Mouse (Mus musculus): ENCODE measurements around the gene Stap2.
A peak's percentile ranks its signal among the peaks of the same experiment; 100 is the strongest.

Stap2 gene

DNA sequence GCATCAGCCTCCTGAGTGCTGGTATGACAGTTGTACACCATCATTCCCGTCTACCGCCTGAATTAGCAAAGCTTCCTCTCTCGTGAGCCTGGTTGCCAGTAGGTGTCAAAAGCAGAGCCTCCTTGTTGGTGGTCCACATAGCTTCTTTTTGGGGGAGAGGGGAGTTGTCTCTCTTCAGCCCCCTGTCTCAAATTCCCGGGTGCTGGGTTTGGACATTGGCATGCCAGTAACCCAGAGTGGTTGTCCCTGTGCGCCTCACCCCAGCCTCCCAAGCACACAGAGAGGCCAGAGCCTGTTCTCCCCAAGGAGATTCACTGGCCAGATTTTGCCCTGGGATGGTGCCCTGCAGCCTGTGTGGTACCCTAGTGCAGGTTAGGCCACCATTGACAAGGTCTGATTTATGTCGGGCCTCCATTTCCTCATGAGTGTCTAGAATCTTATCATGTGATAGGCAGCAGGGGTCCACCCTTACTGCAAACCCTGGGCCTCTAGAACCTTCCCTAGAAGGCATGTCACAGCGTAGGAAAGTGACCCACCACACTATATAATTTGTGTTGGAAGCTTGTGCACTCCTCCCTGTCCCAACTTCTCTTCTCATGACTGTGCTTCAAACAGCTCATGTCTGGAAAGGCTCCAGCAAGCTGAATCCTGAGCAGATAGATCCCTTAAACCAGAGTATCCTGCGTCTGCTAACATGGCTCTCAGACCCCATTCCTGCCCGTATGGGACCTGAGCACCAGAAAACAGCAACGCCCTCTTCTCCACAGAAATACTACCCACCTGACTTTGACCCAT, 45.2 kb downstream of the Stap2 start:
- no peak for DNase-seq (ENCODE audit: low read depth)

DNA sequence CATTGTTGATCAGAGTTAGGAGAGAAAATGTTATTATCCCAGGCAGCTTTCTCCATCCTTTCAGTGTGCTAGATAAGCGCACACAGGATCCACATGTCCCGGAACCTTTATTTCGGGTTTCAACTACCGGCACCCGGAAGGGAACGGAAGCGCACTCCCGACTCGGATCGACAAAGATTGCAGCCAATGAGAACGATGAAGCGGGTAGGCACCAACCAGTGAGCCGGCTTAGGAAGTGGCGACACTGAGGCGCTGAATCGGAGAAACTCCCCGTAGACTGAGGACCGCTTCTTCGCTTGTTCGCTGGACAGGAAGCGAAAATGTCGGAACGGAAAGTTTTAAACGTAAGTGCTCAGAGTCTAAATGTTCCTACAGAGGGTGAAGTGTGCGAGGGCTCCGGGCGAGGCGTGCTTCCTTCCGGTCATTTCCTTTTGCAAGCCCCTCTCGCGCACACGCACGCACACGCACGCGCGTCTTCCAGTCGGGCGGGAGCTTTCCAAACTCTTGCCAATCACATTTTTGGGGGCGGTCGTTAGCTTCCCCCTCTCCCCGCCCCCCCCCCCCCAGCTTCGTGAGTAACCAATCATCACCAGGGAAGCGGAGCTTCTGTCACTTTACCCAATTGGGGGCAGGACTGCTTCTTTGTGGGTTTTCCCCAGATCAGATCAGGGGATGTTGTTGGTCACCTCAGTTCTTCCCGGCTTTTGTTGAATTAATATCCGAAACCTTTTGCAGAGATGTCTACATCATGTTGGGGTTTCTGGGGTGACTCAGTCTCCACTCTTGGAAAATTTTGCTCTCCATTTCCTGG, 46.3 kb downstream of the Stap2 start, which contains the start of gene Yju2:
TSS of gene Yju2 (plus strand) at position 182 of the 811 bp plus-strand sequence.
- DNase-seq (ENCODE audit: low read depth): peak; percentile 98

DNA sequence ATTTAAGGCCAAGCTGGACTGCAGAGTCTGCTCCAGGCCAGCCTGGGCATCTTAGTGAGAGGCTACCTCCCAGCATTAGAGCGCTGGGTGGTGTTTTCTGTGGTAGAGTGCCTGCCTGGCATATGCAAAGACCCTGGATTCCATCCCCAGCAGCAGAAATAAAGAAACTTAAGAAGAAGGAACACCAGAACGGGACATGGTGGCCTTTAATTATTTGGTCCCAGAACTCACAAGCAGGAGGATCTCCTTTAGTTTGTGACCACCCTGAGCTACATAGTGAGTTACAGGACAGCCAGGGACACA, 46.8 kb downstream of the Stap2 start:
- no peak for DNase-seq (ENCODE audit: low read depth)

DNA sequence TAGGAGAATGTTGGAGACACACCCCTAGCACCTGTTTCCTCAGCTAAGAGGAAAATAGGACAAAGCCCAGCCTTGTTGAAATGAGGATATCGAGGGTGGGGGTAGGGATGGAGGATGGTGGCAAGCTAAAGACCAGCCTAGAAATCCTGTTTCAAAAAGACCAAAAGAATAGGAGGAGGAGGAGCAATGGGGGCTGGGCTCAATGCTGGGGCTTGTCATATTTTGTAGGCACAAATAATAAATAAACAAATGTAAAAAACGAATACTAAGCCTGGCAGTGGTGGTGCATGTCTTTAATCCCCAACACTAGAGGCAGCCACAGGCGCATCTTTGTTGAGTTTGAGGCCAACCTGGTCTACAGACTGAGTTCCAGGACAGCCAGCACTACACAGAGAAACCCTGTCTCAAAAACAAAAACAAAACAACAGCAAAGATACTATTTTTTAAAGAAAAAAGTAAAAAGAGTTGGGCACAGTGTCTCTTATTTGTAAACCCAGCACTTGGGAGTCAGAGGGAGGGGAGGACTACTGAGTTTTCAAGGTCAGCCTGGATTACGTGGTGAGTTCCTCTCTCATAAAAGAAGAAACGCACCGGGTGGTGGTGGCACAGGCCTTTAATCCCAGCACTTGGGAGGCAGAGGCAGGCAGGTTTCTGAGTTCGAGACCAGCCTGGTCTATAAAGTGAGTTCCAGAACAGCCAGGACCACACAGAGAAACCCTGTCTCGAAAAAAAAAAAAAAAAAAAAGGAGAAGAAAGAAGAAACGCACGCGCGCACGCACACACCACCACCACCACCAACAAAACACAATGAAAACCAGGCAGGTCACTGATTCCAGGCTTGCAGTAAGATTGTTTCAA, 47.4 kb downstream of the Stap2 start:
- DNase-seq (ENCODE audit: low read depth): no peak

DNA sequence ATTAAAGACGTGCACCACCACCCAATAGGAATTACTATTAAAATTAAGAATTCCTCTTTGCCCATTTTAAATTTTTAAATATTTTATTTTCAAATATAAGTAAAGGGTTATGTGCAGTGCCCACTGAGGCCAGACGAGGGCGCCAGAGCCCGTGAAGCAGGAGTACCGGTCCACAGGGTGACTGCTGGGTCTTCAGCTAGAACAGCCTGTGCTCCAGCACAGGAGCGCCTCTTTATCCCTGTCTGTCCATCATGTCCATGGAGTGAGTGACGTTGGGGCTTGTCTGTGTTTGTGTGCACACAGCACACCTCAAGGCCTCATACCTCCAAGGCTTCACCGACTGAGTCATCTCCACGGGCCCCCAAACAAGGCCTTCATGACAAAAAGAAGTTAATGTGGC, 48.2 kb downstream of the Stap2 start:
- peak; percentile 64 for DNase-seq (ENCODE audit: low read depth)

DNA sequence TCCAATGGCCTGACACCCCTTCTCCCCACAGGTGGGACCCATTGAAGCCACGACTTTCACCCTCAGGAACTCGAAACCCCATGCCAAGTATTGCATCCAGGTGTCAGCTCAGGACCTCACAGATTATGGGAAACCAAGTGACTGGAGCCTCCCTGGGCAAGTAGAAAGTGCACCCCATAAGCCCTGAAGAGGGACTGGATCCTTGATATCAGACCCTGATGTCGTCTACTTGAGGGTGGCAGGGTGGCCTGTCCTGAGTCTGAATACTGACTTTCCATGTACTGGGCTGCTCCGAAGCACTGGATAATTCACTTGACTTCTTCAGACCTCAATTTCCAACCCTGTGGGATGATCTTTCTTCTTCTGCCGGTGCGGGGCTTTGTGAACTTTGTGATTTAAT, 48.8 kb downstream of the Stap2 start:
- DNase-seq (ENCODE audit: low read depth): no peak

DNA sequence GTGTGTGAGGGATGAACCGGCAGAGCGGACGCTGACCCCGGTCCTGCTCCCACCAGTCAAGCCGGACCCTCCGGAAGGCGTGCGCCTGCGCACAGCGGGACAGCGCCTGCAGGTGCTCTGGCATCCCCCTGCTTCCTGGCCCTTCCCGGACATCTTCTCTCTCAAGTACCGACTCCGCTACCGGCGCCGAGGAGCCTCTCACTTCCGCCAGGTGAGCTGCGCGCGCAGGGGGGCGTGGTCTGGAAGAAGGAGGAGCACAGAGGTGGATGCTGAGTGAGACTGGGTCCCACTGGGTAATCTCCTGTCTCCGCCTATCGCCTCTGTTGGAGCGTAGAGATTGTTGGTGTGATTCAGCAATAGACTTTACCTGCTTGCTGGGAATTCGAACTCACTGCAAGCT, 49.3 kb downstream of the Stap2 start:
- peak; percentile 70 for DNase-seq (ENCODE audit: low read depth)

DNA sequence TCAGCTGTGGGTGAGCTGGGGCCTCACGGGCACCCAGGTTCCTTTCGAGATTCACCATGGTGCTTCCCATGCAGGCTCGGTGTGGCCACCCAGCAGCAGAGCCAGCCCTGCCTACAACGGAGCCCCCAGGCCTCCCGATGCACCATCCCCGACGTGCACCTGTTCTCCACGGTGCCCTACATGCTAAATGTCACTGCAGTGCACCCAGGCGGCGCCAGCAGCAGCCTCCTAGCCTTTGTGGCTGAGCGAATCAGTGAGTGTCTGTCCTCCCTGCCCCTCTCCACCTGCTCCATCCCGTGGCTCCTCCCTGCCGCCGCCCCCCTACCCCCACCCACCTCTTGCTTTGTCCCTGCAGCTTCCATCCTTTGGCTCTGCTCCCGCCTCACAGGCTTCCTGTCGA, 51.2 kb downstream of the Stap2 start:
- no peak for DNase-seq (ENCODE audit: low read depth)

DNA sequence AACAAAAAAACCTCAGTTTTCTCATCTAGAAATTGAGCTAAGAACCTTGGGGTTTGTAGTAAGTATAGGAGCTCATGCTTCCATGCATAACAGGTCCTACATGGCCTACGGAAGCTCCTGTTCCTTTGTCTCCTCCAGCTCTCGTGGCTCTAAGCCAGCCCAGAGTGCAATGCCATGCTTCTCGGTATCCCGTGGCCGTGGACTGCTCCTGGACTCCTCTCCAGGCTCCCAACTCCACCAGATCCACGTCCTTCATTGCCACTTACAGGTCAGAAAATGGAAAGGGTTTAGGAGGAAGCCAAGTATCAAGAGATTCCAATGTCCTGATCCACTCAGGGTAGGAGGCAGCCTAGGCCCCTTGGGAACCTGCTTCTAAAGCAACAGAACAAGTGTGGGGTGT, 51.6 kb downstream of the Stap2 start:
- DNase-seq (ENCODE audit: low read depth): no peak

DNA sequence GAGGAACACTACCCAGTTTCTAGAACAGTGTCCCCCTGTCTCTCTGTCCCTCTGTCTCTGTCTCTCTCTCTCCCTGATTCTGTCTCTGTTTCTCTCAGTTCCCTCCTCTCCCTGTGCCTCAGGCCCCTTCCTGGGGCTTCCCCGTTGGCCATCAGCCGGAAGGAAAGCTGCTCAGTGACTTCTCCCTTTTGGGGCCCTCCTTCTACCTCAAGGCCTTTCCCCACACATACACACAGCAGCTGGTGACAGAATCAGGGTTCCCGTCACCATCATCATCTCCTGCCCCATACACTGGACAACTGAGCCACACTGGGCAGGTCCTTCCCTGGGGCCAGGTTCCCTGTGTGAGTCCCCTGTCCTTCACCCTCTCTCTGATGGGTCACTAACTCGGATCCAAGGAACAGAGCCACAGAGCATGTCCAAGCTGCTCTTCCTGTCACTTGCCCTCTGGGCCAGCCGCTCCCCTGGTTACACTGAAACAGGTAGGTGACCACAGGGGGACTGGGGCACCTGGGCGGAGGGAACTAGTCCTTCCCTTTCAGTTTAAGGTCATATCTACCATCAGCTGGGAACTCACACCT, 52.8 kb downstream of the Stap2 start, which contains the start of gene Ebi3:
TSS of gene Ebi3 (plus strand) at position 194 of the 581 bp plus-strand sequence.
- no peak for DNase-seq (ENCODE audit: low read depth)

DNA sequence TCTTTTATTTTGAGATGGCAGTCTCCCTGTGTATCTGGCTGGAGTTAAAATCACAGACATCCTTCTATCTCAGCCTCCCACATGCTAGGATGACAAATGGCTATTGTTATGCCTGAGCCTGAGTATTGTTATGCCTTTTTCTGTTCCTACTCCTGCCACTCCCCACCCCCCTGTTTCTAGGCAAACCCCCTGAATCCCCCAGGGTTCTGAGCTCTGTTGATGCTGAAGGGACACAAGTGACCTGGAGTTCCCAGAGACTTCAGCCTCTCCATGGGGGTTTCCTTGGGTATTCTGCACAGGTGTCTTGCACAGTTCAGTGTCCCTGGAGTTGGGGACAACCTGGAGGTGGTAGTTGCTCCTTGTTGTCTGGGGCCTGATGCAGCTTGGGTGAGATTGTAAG, 53.3 kb downstream of the Stap2 start:
- no peak for DNase-seq (ENCODE audit: low read depth)

DNA sequence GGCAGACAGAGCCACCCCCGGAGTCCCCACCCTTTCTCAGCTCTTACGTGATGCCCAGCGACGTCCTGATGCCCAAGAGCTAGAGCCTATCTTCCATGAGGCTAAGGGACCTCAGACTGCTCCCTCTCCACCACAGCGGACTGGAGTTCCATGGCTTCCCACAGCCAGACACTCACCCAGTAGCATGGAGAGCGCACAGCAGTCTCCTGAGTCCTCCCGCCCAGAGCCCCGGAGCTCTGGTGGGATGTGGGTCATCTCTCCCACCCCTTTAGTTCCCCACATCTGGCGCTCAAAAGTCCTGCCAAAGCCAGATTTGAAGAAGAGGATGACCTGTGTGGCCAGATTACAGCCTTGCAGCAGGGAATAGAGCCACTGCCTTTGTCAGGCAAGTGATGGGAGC, 54.8 kb downstream of the Stap2 start:
- no peak for DNase-seq (ENCODE audit: low read depth)

DNA sequence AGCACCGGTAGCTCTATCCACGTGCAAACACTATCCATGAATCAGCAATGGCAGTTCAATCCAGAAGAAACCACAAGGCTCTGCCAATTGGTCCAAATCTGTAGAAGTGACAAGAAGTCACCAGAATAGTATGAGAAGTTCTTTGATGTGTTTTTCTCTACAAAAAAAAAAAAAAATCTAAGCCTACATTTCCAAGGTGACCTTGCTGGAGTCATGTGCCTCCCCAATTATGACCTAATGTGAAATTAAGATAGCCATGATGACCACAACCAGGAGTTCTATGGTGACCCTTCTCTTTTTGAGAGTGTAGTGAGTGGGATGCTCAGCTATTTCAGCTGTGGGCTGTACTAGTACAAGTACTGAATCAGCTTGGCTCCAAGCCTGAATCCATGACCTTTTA, 56.0 kb downstream of the Stap2 start, which contains the start of gene Zfp119b:
TSS of gene Zfp119b (minus strand) at position 101 of the 400 bp plus-strand sequence.
- DNase-seq (ENCODE audit: low read depth): no peak

DNA sequence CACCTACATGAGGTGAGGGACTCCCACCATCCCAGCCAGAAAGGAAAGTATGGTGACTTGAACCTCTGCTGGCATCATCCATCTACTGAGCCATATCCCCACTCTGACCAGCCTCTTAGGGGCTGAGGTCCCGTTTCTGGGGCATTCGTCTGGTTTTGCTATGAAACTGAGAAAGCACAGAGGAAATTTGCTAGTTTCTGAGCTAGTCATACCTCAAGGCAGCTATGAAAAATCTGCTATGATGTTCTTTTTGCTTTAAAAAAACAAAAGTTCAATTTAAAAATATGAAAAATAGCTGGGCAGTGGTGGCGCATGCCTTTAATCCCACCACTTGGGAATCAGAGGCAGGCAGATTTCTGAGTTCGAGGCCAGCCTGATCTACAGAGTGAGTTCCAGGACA, 56.7 kb downstream of the Stap2 start:
- DNase-seq (ENCODE audit: low read depth): no peak
